Mouse (Mus musculus) embryonic facial prominence, embryonic 12.5 days (tissue): ENCODE data around the gene Soat1. TPM values are rescaled to one million over a fixed set of nuclear protein-coding genes. Genes with fewer than 3 reads are reported as not detected.

Experiments
- ATAC-seq: fragments of 200-750 bp; cut with Nextera tagmentation; 2 replicates; pipeline ENCODE4 v1.8.0; 2017; ENCODE audit not compliant: insufficient number of reproducible peaks, insufficient read depth, low FRiP score, low TSS enrichment
- H3K27ac ChIP-seq: fragments of 300-500 bp; sonication (generic); 2 replicates; pipeline ENCODE4 v1.5.1; 2016; ENCODE audit warnings: mild to moderate bottlenecking
- H3K27me3 ChIP-seq: fragments of 300-500 bp; sonication (generic); 2 replicates; pipeline ENCODE4 v1.6.1; 2016; ENCODE audit warnings: mild to moderate bottlenecking, moderate library complexity
- H3K36me3 ChIP-seq: fragments of 300-500 bp; sonication (generic); 2 replicates; pipeline ENCODE4 v1.6.1; 2016; ENCODE audit warnings: mild to moderate bottlenecking
- H3K4me1 ChIP-seq: fragments of 300-500 bp; sonication (generic); 2 replicates; pipeline ENCODE4 v1.6.1; 2016
- H3K4me2 ChIP-seq: fragments of 300-500 bp; sonication (generic); replicated peaks from 2 replicates; pipeline ENCODE4 v1.6.1; 2016; ENCODE audit warnings: mild to moderate bottlenecking, moderate library complexity
- H3K4me3 ChIP-seq: fragments of 300-500 bp; sonication (generic); 2 replicates; pipeline ENCODE4 v1.5.1; 2016; ENCODE audit warnings: mild to moderate bottlenecking
- H3K9ac ChIP-seq: fragments of 300-500 bp; sonication (generic); 2 replicates; pipeline ENCODE4 v1.6.1; 2016; ENCODE audit warnings: mild to moderate bottlenecking, moderate library complexity
- H3K9me3 ChIP-seq: fragments of 300-500 bp; sonication (generic); 2 replicates; pipeline ENCODE4 v1.6.1; 2016; ENCODE audit warnings: mild to moderate bottlenecking, moderate library complexity
- WGBS: fragments of 180-500 bp; shearing (Covaris S2); methylation state at CpG from one replicate; pipeline ENCODE4 v1.1.7; 2016; 5-methylcytosine and 5-hydroxymethylcytosine counted together
- polyA plus RNA-seq: library from polyadenylated mRNA; unstranded; fragments of >200 nt; fragmentation: Nextera tagmentation; extraction: Ambion mirVana; gene quantifications from 2 replicates; pipeline ENCODE4 v1.2.1, GENCODE M21; 2016

Soat1 gene
- polyA plus RNA-seq, 1 experiment from 2014 or later: 30.7 TPM

DNA sequence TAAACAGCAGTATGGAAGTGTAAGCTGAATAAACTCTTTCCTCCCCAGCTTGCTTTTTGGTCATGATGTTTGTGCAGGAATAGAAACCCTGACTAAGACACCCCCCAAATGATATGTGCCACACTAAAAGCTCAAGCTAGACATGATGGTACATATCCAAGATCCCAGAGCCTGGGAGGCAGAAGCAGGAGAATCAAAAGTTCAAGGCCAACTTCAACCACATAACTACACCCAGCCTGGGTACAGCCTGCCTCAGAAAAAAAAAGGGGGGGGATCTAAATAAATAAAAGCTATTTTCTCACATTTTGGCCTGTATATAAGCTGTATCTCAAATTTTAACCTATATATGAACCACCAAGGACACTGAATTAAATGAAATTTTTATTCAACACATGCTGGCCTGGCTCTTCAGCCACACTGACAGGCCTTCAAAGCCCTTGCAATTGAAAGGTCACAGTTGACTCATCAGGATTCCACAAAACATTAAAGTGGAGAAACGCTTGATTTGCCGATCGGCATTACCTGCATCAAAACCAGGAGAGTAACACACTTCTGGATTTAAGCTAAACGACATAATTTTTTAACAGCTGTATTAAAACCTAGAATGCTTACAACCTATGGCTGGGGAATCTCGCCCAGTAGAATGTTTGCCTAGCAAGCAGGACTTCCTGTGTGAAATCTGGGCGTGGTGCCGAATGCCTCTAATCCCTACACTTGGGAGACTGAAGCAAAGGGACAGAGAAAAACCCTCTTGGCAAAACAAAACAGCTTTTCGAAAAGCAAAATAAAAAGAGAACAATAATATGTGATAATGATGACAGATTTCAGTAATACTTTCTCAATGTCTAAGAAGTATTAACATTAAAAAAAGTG, 9.9 kb downstream of the Soat1 start:
- WGBS: 87% methylated on average over 8 of the region's 8 CpGs
- no peaks in the 10 kb centered on the region for H3K4me1 ChIP-seq
- no peak for ATAC-seq
- H3K27ac ChIP-seq: no peak overlapping the region
- no peak overlapping the region for H3K9ac ChIP-seq
- H3K4me3 ChIP-seq: no peak overlapping the region
- no peak overlapping the region for H3K4me2 ChIP-seq
- 0 out of 2 replicates have a peak, but pooled peaks cover under 1% of the 10 kb centered on the region for H3K9me3 ChIP-seq
- no peaks in the 10 kb centered on the region for H3K27me3 ChIP-seq
- H3K36me3 ChIP-seq: peaks cover 18% of the 10 kb centered on the region

DNA sequence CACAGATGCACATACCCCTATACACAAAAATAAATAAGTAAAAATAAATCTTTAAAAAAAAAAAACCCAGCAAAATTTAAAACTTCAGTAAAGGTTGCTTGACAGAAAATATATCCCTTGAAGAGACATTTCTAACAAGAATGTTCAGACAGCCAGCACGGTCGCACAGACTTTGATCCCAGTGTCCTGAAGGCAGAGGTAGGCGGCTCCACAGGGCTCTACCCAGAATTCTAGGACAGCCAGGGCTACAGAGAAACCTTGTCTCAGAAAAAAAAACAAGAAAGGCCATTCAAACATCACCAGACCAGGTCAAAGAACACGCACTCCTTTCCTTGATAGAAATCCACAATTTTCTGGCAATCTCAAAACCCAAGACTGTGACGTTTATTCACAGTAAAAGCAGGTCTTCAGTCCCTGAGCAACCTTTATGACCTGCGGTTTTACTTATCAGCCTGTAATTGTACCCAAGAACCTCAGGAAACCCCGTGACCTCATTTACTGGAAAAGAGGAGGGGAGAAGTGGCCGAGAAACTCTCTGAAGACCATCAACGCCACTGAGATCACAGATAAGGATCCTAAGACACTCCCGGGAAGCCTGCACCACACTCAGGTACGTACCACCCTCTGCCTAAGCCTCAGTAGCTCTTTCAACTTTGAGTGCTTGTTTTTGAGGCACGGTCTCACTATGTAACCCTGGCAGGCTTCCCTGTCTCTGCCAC, 11.7 kb downstream of the Soat1 start:
- H3K4me3 ChIP-seq: no peak overlapping the region
- WGBS: 81% methylated on average over 12 of the region's 12 CpGs
- no peak for ATAC-seq
- H3K4me1 ChIP-seq: no peaks in the 10 kb centered on the region
- H3K9ac ChIP-seq: no peak overlapping the region
- no peak overlapping the region for H3K27ac ChIP-seq
- no peaks in the 10 kb centered on the region for H3K9me3 ChIP-seq
- H3K36me3 ChIP-seq: peaks cover 18% of the 10 kb centered on the region
- no peaks in the 10 kb centered on the region for H3K27me3 ChIP-seq
- H3K4me2 ChIP-seq: no peak overlapping the region

GRCm38 (mm10) chr1:156461036-156461435, 13.1 kb downstream of the Soat1 start:
- H3K9me3 ChIP-seq: no peaks in the 10 kb centered on the region
- H3K36me3 ChIP-seq: peaks cover 11% of the 10 kb centered on the region
- no peak overlapping the region for H3K9ac ChIP-seq
- H3K4me1 ChIP-seq: no peaks in the 10 kb centered on the region
- H3K27me3 ChIP-seq: no peaks in the 10 kb centered on the region
- no peak for ATAC-seq
- no peak overlapping the region for H3K4me2 ChIP-seq
- H3K27ac ChIP-seq: no peak overlapping the region
- no peak overlapping the region for H3K4me3 ChIP-seq
- WGBS: 55% methylated on average over 6 of the region's 6 CpGs

DNA sequence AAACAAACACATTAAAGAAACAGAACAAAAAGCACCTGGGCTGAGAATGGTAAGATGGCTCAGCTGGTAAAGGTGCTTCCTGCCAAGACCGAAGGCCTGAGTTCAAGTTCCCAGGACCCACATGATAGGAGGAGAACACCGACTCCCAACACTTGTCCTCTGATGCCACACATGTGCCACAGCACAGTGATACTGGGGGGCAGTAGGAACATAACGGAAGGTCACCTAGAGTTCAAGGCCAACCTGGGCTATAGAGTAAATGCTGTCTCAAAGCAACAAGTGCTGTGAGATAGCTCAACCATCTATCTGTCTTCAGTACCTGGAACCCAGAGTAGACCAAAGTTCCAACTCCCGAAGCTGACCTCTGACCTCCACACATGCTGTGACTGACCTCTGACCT, 13.9 kb downstream of the Soat1 start:
- H3K27me3 ChIP-seq: no peaks in the 10 kb centered on the region
- H3K36me3 ChIP-seq: peaks cover 6% of the 10 kb centered on the region; the same call in 1 of the 2 replicates
- no peaks in the 10 kb centered on the region for H3K4me1 ChIP-seq
- ATAC-seq: no peak
- WGBS: 86% methylated on average over 4 of the region's 4 CpGs
- no peak overlapping the region for H3K27ac ChIP-seq
- H3K4me2 ChIP-seq: no peak overlapping the region
- no peaks in the 10 kb centered on the region for H3K9me3 ChIP-seq
- H3K4me3 ChIP-seq: no peak overlapping the region
- no peak overlapping the region for H3K9ac ChIP-seq

- Histone ChIP-seq H3K27me3 (no peaks in the 10 kb centered on the region), H3K4me1 (no peaks in the 10 kb centered on the region), H3K4me2 (no peak overlapping the region), H3K27ac (no peak overlapping the region), H3K9me3 (no peaks in the 10 kb centered on the region), H3K36me3 (peaks cover 8% of the 10 kb centered on the region; the same call in 1 of the 2 replicates), H3K4me3 (no peak overlapping the region), H3K9ac (no peak overlapping the region)
- 78% methylated on average over 3 of the region's 3 CpGs for WGBS
- ATAC-seq: no peak
Observed at GRCm38 (mm10) chr1:156459690-156460089, 14.4 kb downstream of the Soat1 start.

DNA sequence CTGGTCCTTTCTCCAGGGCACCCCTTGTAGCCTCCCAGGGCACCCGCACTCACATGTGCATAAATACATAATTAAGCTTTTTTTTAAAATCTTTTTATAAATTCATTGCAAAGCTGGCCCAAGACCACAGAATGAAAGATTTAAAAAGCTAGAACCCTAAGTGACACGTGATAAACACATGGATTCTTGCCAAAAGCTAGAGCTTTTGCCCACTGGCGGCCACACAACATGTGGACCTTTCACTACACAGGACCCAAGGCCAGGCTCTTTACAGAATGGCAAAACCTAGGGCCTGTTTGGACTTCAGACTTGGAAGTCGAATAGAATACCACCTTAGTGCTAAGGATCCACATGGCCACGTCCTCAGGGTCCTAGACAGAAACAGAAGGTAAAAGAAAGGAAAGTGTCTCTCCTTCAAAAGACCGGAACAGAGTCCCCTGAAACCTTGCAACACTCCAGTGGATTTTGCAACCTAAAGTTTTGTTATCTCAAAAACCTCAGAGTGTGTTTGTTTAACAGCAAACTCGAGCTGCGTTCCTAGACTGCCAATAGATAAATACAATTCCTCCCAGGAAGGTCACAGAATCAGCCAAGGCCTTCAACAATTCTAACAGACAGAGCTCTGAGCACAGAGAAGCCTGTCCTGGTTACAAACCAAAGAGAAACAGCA, 15.6 kb downstream of the Soat1 start:
- peaks cover 4% of the 10 kb centered on the region; the same call in 1 of the 2 replicates for H3K36me3 ChIP-seq
- no peaks in the 10 kb centered on the region for H3K4me1 ChIP-seq
- H3K27me3 ChIP-seq: no peaks in the 10 kb centered on the region
- H3K9ac ChIP-seq: no peak overlapping the region
- H3K4me2 ChIP-seq: no peak overlapping the region
- 87% methylated on average over 8 of the region's 8 CpGs for WGBS
- H3K9me3 ChIP-seq: no peaks in the 10 kb centered on the region
- no peak overlapping the region for H3K4me3 ChIP-seq
- no peak overlapping the region for H3K27ac ChIP-seq
- ATAC-seq: no peak

- 90% methylated on average over 2 of the region's 2 CpGs for WGBS
- Histone ChIP-seq H3K4me1 (no peaks in the 10 kb centered on the region), H3K4me3 (no peak overlapping the region), H3K9ac (no peak overlapping the region), H3K9me3 (no peaks in the 10 kb centered on the region), H3K36me3 (peaks cover 4% of the 10 kb centered on the region; the same call in 1 of the 2 replicates), H3K4me2 (no peak overlapping the region), H3K27me3 (no peaks in the 10 kb centered on the region), H3K27ac (no peak overlapping the region)
- ATAC-seq: no peak
Observed at GRCm38 (mm10) chr1:156455005-156455758, 18.9 kb downstream of the Soat1 start.

GRCm38 (mm10) chr1:156454384-156454783, 19.7 kb downstream of the Soat1 start:
- H3K4me3 ChIP-seq: no peak overlapping the region
- ATAC-seq: no peak
- H3K27ac ChIP-seq: no peak overlapping the region
- H3K9me3 ChIP-seq: no peaks in the 10 kb centered on the region
- no peaks in the 10 kb centered on the region for H3K4me1 ChIP-seq
- peaks cover 4% of the 10 kb centered on the region; the same call in 1 of the 2 replicates for H3K36me3 ChIP-seq
- WGBS: 77% methylated on average over 7 of the region's 7 CpGs
- H3K27me3 ChIP-seq: no peaks in the 10 kb centered on the region
- no peak overlapping the region for H3K9ac ChIP-seq
- no peak overlapping the region for H3K4me2 ChIP-seq

GRCm38 (mm10) chr1:156453876-156454275, 20.3 kb downstream of the Soat1 start:
- H3K9me3 ChIP-seq: no peaks in the 10 kb centered on the region
- H3K27me3 ChIP-seq: no peaks in the 10 kb centered on the region
- H3K9ac ChIP-seq: no peak overlapping the region
- no peak for ATAC-seq
- no peak overlapping the region for H3K27ac ChIP-seq
- no peak overlapping the region for H3K4me3 ChIP-seq
- H3K4me1 ChIP-seq: no peaks in the 10 kb centered on the region
- H3K4me2 ChIP-seq: no peak overlapping the region
- H3K36me3 ChIP-seq: peaks cover 4% of the 10 kb centered on the region; the same call in 1 of the 2 replicates
- WGBS: 81% methylated on average over 10 of the region's 10 CpGs

DNA sequence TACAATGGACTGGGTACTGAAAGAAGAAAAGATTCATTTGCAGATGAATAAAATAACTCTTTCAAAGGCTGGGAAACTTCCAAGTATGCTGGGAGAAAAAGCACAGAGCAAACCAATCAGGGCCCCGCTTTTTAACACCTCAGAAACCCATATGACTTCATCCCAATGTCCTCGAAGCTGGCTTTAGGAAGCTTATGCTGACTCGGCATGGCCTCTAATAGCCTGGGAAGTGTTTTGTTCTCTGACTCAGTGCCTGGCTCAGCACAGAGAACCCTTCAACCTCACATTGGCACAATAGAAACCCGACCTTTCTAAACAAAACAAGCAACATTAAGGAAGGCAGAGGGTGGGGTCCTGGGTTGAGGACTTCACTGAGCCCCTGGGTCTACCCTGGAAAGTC, 23.7 kb downstream of the Soat1 start:
- Histone ChIP-seq H3K27me3 (no peaks in the 10 kb centered on the region), H3K4me3 (no peak overlapping the region), H3K27ac (no peak overlapping the region), H3K4me1 (no peaks in the 10 kb centered on the region), H3K4me2 (no peak overlapping the region), H3K9me3 (no peaks in the 10 kb centered on the region), H3K36me3 (0 out of 2 replicates have a peak, but pooled peaks cover 4% of the 10 kb centered on the region), H3K9ac (no peak overlapping the region)
- ATAC-seq: no peak
- WGBS: 52% methylated on average over 4 of the region's 4 CpGs

GRCm38 (mm10) chr1:156449691-156450090, 24.4 kb downstream of the Soat1 start:
- 82% methylated on average over 17 of the region's 17 CpGs for WGBS
- no peak overlapping the region for H3K4me2 ChIP-seq
- H3K4me3 ChIP-seq: no peak overlapping the region
- no peak overlapping the region for H3K27ac ChIP-seq
- 0 out of 2 replicates have a peak, but pooled peaks cover 6% of the 10 kb centered on the region for H3K36me3 ChIP-seq
- no peak overlapping the region for H3K9ac ChIP-seq
- no peaks in the 10 kb centered on the region for H3K27me3 ChIP-seq
- no peaks in the 10 kb centered on the region for H3K9me3 ChIP-seq
- no peak for ATAC-seq
- H3K4me1 ChIP-seq: no peaks in the 10 kb centered on the region
